Mouse (Mus musculus): ENCODE measurements at regions not wholly inside any gene's neighbourhood (a gene's known extent, or its start where the extent isn't known, plus 50 kb on each side); places are given as distances from the start of the nearest gene placed in this dataset.
"Not testable (repeated sequence)": the region's sequence is repeated elsewhere in the genome, so short reads cannot be mapped to it uniquely, and the experiment has no call there.

DNA sequence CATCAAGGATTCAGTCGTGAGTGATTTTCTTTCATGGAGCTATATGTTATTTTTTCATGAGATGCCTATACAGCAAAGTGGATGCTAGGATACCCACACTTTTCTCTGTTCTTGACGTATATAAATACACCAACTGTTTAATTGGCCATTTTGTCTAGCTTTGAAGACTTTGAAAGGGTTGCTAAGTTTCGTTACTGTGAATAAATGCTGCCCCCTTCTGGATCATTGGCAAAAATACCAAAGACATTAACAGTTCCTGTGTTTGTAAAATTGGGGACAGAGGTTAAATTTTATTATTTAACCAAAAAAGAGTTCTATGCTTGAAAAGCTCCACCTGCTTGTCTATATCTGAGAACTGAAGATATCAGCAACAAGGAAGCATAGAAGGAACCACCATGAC is 3624.1 kb downstream of the 9330182O14Rik start:
- H3K4me3 ChIP-seq (ENCODE audit: insufficient read depth in 1 of 2, low read depth in 1 of 2, low read length in 2 of 2, poor library complexity in 1 of 2, severe bottlenecking in 1 of 2) = no peak overlapping the region
- no peaks in the 10 kb centered on the region for H3K36me3 ChIP-seq (ENCODE audit: control insufficient read depth, insufficient read depth, low read length, poor library complexity, severe bottlenecking)
- no peaks in the 10 kb centered on the region for H3K9me3 ChIP-seq (ENCODE audit: control insufficient read depth, insufficient read depth, low read depth, low read length)
- H3K27ac ChIP-seq (ENCODE audit: insufficient read depth, low read depth, low read length, poor library complexity, severe bottlenecking) = no peak overlapping the region
- peak; percentile 16 for DNase-seq (ENCODE audit: low read depth, low spot score)
- no peaks in the 10 kb centered on the region for H3K4me1 ChIP-seq (ENCODE audit: control insufficient read depth in 2 of 2, insufficient read depth in 2 of 2, low read length in 2 of 2, poor library complexity in 1 of 2)
- in situ Hi-C loops (cut with MboI; ENCODE audit: low sequenced_read_pairs in 2 of 2, unreplicated experiment in 2 of 2) = loop anchor here in 1 of 2 experiments (10.0 kb wide), 1 partner anchor 723 kb away; no protein-coding TSS in a partner anchor
- TF ChIP-seq ZC3H11A (IDR thresholded peaks at IDR 0.05; ENCODE audit: borderline replicate concordance, low read depth, low read length) (peak; percentile 66; the same call in 1 of the 2 replicates), HCFC1 (IDR thresholded peaks at IDR 0.05; ENCODE audit: borderline replicate concordance, insufficient read depth, low read length) (no peak), MAFK (IDR thresholded peaks at IDR 0.05; ENCODE audit: insufficient read depth, low read depth, low read length) (no peak), ZNF384 (IDR thresholded peaks at IDR 0.05; ENCODE audit: low read depth, low read length) (no peak), CHD2 (IDR thresholded peaks at IDR 0.05; ENCODE audit: low read depth, low read length) (no peak)
- no peak overlapping the region for H3K9ac ChIP-seq (ENCODE audit: insufficient read depth, low read depth, low read length, poor library complexity, severe bottlenecking)

DNA sequence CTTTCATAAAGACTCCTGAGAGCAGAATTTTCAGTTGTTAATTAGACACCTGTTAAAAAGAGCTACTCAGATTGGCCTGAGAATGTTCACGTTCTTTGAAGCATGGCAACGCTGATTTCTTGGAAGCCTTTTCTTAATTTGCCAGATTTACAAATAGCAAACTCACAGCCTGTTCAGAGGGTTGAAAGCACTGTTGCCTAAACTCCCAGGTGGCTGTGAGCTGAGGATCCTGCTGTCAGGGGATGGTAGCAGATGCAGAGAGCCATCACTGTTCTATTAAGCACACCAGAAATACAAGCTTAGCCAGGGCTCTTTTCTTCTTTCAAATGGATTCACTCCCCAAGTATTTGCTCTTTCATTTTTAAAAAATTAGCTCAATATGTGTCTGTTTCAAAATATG is 3630.4 kb downstream of the 9330182O14Rik start:
- H3K4me3 ChIP-seq (ENCODE audit: insufficient read depth in 1 of 2, low read depth in 1 of 2, low read length in 2 of 2, poor library complexity in 1 of 2, severe bottlenecking in 1 of 2) = no peak overlapping the region
- H3K9ac ChIP-seq (ENCODE audit: insufficient read depth, low read depth, low read length, poor library complexity, severe bottlenecking) = no peak overlapping the region
- H3K4me1 ChIP-seq (ENCODE audit: control insufficient read depth in 2 of 2, insufficient read depth in 2 of 2, low read length in 2 of 2, poor library complexity in 1 of 2) = no peaks in the 10 kb centered on the region
- H3K36me3 ChIP-seq (ENCODE audit: control insufficient read depth, insufficient read depth, low read length, poor library complexity, severe bottlenecking) = no peaks in the 10 kb centered on the region
- no peak for DNase-seq (ENCODE audit: low read depth, low spot score)
- no peak overlapping the region for H3K27ac ChIP-seq (ENCODE audit: insufficient read depth, low read depth, low read length, poor library complexity, severe bottlenecking)
- H3K9me3 ChIP-seq (ENCODE audit: control insufficient read depth, insufficient read depth, low read depth, low read length) = no peaks in the 10 kb centered on the region
- in situ Hi-C loops (cut with MboI; ENCODE audit: low sequenced_read_pairs in 2 of 2, unreplicated experiment in 2 of 2) = no loop called here
- TF ChIP-seq ZC3H11A (IDR thresholded peaks at IDR 0.05; ENCODE audit: borderline replicate concordance, low read depth, low read length) = no peak
- TF ChIP-seq MAFK (IDR thresholded peaks at IDR 0.05; ENCODE audit: insufficient read depth, low read depth, low read length) = no peak
- no peak for TF ChIP-seq CHD2 (IDR thresholded peaks at IDR 0.05; ENCODE audit: low read depth, low read length)
- no peak for TF ChIP-seq HCFC1 (IDR thresholded peaks at IDR 0.05; ENCODE audit: borderline replicate concordance, insufficient read depth, low read length)
- no peak for TF ChIP-seq ZNF384 (IDR thresholded peaks at IDR 0.05; ENCODE audit: low read depth, low read length)

DNA sequence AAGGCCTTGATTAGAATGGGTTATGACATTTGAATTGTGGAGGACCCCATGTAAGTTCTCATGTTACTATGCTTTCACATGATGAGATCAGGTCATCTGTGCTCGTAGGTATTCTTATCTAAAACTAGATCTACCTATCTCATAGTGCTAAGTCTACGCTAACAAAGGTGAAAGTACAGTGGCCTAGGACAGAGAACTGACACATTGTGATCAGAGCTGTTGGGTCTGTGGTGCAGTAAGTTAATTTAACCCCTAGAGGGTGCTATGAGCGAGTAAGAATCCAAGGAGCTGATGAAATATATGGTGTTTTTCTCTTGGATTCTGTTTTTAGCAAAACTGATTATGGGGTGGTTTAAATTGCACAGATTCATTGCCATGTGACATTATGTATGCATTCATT is 3638.6 kb downstream of the 9330182O14Rik start:
- Histone ChIP-seq H3K4me3 (ENCODE audit: insufficient read depth in 1 of 2, low read depth in 1 of 2, low read length in 2 of 2, poor library complexity in 1 of 2, severe bottlenecking in 1 of 2) (no peak overlapping the region), H3K27ac (ENCODE audit: insufficient read depth, low read depth, low read length, poor library complexity, severe bottlenecking) (no peak overlapping the region), H3K9me3 (ENCODE audit: control insufficient read depth, insufficient read depth, low read depth, low read length) (no peaks in the 10 kb centered on the region), H3K9ac (ENCODE audit: insufficient read depth, low read depth, low read length, poor library complexity, severe bottlenecking) (no peak overlapping the region), H3K36me3 (ENCODE audit: control insufficient read depth, insufficient read depth, low read length, poor library complexity, severe bottlenecking) (no peaks in the 10 kb centered on the region), H3K4me1 (ENCODE audit: control insufficient read depth in 2 of 2, insufficient read depth in 2 of 2, low read length in 2 of 2, poor library complexity in 1 of 2) (no peaks in the 10 kb centered on the region)
- in situ Hi-C loops (cut with MboI; ENCODE audit: low sequenced_read_pairs in 2 of 2, unreplicated experiment in 2 of 2) = no loop called here
- no peak for TF ChIP-seq MAFK (IDR thresholded peaks at IDR 0.05; ENCODE audit: insufficient read depth, low read depth, low read length)
- TF ChIP-seq ZC3H11A (IDR thresholded peaks at IDR 0.05; ENCODE audit: borderline replicate concordance, low read depth, low read length) = peak; percentile 62
- DNase-seq (ENCODE audit: low read depth, low spot score) = peak; percentile 25

DNA sequence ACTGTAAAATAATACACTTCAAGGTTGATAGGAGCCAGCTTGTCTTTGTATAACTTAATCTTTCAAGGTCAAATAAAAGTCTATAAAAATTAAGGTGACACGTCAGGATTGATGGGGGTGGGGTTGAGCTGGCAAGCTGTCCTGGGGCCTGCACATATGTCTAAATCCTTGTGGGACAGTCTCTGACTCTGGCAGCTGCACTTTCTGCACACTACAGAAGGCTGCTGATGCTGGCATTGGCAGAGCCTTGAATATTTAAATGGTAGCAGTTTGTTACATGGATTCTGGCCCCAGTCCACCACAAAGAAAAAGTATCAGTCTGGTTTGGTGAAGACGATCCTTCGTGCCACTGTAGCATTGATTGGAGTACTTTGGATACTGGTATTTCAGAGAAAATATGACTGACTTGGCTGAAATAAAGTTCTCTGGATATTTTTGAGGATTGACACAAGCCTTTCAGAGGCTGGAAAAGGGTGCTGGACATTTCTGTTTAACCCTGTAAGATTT is 3648.0 kb downstream of the 9330182O14Rik start:
- H3K9me3 ChIP-seq (ENCODE audit: control insufficient read depth, insufficient read depth, low read depth, low read length); H3K9ac ChIP-seq (ENCODE audit: insufficient read depth, low read depth, low read length, poor library complexity, severe bottlenecking); in situ Hi-C loops (cut with MboI; ENCODE audit: low sequenced_read_pairs in 2 of 2, unreplicated experiment in 2 of 2); DNase-seq (ENCODE audit: low read depth, low spot score); H3K36me3 ChIP-seq (ENCODE audit: control insufficient read depth, insufficient read depth, low read length, poor library complexity, severe bottlenecking); H3K4me1 ChIP-seq (ENCODE audit: control insufficient read depth in 2 of 2, insufficient read depth in 2 of 2, low read length in 2 of 2, poor library complexity in 1 of 2); H3K27ac ChIP-seq (ENCODE audit: insufficient read depth, low read depth, low read length, poor library complexity, severe bottlenecking); H3K4me3 ChIP-seq (ENCODE audit: insufficient read depth in 1 of 2, low read depth in 1 of 2, low read length in 2 of 2, poor library complexity in 1 of 2, severe bottlenecking in 1 of 2): not testable (repeated sequence)

DNA sequence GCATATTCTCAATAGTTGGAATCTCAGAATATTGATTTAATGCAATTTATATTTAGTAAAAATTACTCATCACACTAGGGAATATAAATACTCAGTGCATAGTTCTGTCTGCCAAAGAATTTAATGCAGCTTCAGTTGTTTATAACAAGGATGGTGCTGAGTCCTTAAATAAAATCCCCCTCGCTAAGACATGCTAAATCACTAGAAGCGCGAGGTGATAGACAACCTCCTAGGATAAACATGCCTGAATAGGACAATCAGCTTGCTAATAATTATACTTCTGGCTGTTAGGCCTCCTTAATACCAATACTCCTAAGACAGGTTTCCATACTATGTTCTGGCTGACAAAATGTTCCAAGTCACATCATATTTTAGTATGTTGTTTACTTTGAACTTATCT is 3650.0 kb downstream of the 9330182O14Rik start:
- Histone ChIP-seq H3K9ac (ENCODE audit: insufficient read depth, low read depth, low read length, poor library complexity, severe bottlenecking) (no peak overlapping the region), H3K27ac (ENCODE audit: insufficient read depth, low read depth, low read length, poor library complexity, severe bottlenecking) (no peak overlapping the region), H3K9me3 (ENCODE audit: control insufficient read depth, insufficient read depth, low read depth, low read length) (no peaks in the 10 kb centered on the region), H3K36me3 (ENCODE audit: control insufficient read depth, insufficient read depth, low read length, poor library complexity, severe bottlenecking) (no peaks in the 10 kb centered on the region), H3K4me3 (ENCODE audit: insufficient read depth in 1 of 2, low read depth in 1 of 2, low read length in 2 of 2, poor library complexity in 1 of 2, severe bottlenecking in 1 of 2) (no peak overlapping the region), H3K4me1 (ENCODE audit: control insufficient read depth in 2 of 2, insufficient read depth in 2 of 2, low read length in 2 of 2, poor library complexity in 1 of 2) (no peaks in the 10 kb centered on the region)
- no peak for DNase-seq (ENCODE audit: low read depth, low spot score)
- TF ChIP-seq HCFC1 (IDR thresholded peaks at IDR 0.05; ENCODE audit: borderline replicate concordance, insufficient read depth, low read length) (no peak), CHD2 (IDR thresholded peaks at IDR 0.05; ENCODE audit: low read depth, low read length) (no peak), ZNF384 (IDR thresholded peaks at IDR 0.05; ENCODE audit: low read depth, low read length) (no peak), MAFK (IDR thresholded peaks at IDR 0.05; ENCODE audit: insufficient read depth, low read depth, low read length) (no peak), ZC3H11A (IDR thresholded peaks at IDR 0.05; ENCODE audit: borderline replicate concordance, low read depth, low read length) (no peak)
- in situ Hi-C loops (cut with MboI; ENCODE audit: low sequenced_read_pairs in 2 of 2, unreplicated experiment in 2 of 2) = no loop called here

All from ES-E14 (cell line).